ENCODE assay signal across 11 mouse cellular contexts in genomic region chr17:26840922-26841731, GRCm38 (mm10). TPM values are rescaled to one million over a fixed set of nuclear protein-coding genes. Genes with fewer than 3 reads are reported as not detected.
A peak's percentile ranks its signal among the peaks of the same experiment; 100 is the strongest.
DNase-seq lines count a peak whose midpoint lies in the region; ATAC-seq and TF ChIP-seq lines count a peak whose summit lies in the region.
"Had no signal": no experiment of that assay in that cellular context is flagged by ENCODE, and none has a peak within 500 bp of the region (broad histone marks: within the 10 kb centered on the region; RNA-seq: fewer than 3 reads in every experiment).

No protein-coding gene starts in this region.

- H3K4me1 ChIP-seq in hindbrain, embryonic 11.5 days (replicated peaks; ENCODE audit: control insufficient read depth, insufficient read depth, low read length): no peaks in the 10 kb centered on the region; the same call in 1 of the 2 replicates
- peaks cover 5% of the 10 kb centered on the region; the same call in 1 of the 2 replicates for H3K4me1 ChIP-seq in hindbrain, embryonic 16.5 days (ENCODE audit: control insufficient read depth, insufficient read depth, low read depth, low read length)
- peaks cover 64% of the 10 kb centered on the region for H3K4me1 ChIP-seq in E14TG2a.4 (replicated peaks; ENCODE audit: low read depth, low read length)
- H3K4me1 ChIP-seq in embryonic facial prominence, embryonic 13.5 days: peaks cover 22% of the 10 kb centered on the region

- no peak for TF ChIP-seq CTCF in E14TG2a.4 (conservative IDR thresholded peaks at IDR 0.05; ENCODE audit: low read length)

- peak; percentile 45 for DNase-seq in hindbrain, embryonic 11.5 days (ENCODE audit: low spot score)
- peak; percentile 61 to 71 for DNase-seq in heart, postnatal 36 days
- DNase-seq in adrenal gland, postnatal 10 days: no peak
- no peak for DNase-seq in left cerebral cortex, adult 18-20 months (ENCODE audit: low spot score in 2 of 2)
- no peak for DNase-seq in spleen, postnatal 10 days (ENCODE audit: low spot score in 2 of 2)
- DNase-seq: adrenal gland, postnatal 14 days; cerebellum, adult 2 months had no signal

- H3K27me3 ChIP-seq in hindbrain, embryonic 11.5 days (ENCODE audit: control insufficient read depth, insufficient read depth, low read length): peaks cover 96% of the 10 kb centered on the region
- H3K27me3 ChIP-seq in hindbrain, embryonic 16.5 days (replicated peaks; ENCODE audit: control insufficient read depth, insufficient read depth, low read length): peaks cover 68% of the 10 kb centered on the region
- H3K27me3 ChIP-seq in E14TG2a.4 (ENCODE audit: insufficient read depth, low read length): peaks cover 97% of the 10 kb centered on the region
- H3K27me3 ChIP-seq in embryonic facial prominence, embryonic 13.5 days: peaks cover 99% of the 10 kb centered on the region

- H3K36me3 ChIP-seq in hindbrain, embryonic 11.5 days (ENCODE audit: control insufficient read depth, insufficient read depth, low read length): no peaks in the 10 kb centered on the region
- no peaks in the 10 kb centered on the region for H3K36me3 ChIP-seq in hindbrain, embryonic 16.5 days (ENCODE audit: control insufficient read depth, insufficient read depth, low read length)
- no peaks in the 10 kb centered on the region for H3K36me3 ChIP-seq in E14TG2a.4 (ENCODE audit: insufficient read depth, low read length)
- H3K36me3 ChIP-seq in embryonic facial prominence, embryonic 13.5 days: no peaks in the 10 kb centered on the region

- H3K4me2 ChIP-seq in hindbrain, embryonic 11.5 days (replicated peaks; ENCODE audit: low read depth, low read length): 0 out of 2 replicates have a peak overlapping the region, but pooled peaks have one; percentile 1
- no peak overlapping the region for H3K4me2 ChIP-seq in hindbrain, embryonic 16.5 days (ENCODE audit: low read length)
- peak overlapping the region; percentile 34 for H3K4me2 ChIP-seq in embryonic facial prominence, embryonic 13.5 days

- H3K27ac ChIP-seq in hindbrain, embryonic 11.5 days (ENCODE audit: low read depth, low read length): no peak overlapping the region
- H3K27ac ChIP-seq in hindbrain, embryonic 16.5 days (ENCODE audit: low read depth, low read length): no peak overlapping the region
- H3K27ac ChIP-seq in embryonic facial prominence, embryonic 13.5 days: no peak overlapping the region

- intact Hi-C loops in heart, postnatal 36 days (cut with DNase I): loop anchor here (1.0 to 2.0 kb wide), 2 partner anchors 8 to 44 kb away; no protein-coding TSS in a partner anchor

- ATAC-seq in hindbrain, embryonic 11.5 days (ENCODE audit: low FRiP score): no peak
- ATAC-seq in hindbrain, embryonic 16.5 days: no peak
- ATAC-seq in embryonic facial prominence, embryonic 13.5 days (ENCODE audit: insufficient number of reproducible peaks, insufficient read depth, low FRiP score, low TSS enrichment, low read depth): no peak
- ATAC-seq: forebrain, embryonic 16.5 days had no signal

- H3K9ac ChIP-seq in hindbrain, embryonic 11.5 days (ENCODE audit: low read depth, low read length): no peak overlapping the region
- no peak overlapping the region for H3K9ac ChIP-seq in hindbrain, embryonic 16.5 days (ENCODE audit: low read depth, low read length)
- H3K9ac ChIP-seq in embryonic facial prominence, embryonic 13.5 days: no peak overlapping the region

- H3K4me3 ChIP-seq in hindbrain, embryonic 11.5 days (ENCODE audit: low read depth, low read length): no peak overlapping the region
- H3K4me3 ChIP-seq in hindbrain, embryonic 16.5 days (ENCODE audit: low read length): no peak overlapping the region
- peak overlapping the region; percentile 69 for H3K4me3 ChIP-seq in E14TG2a.4 (replicated peaks; ENCODE audit: low read length)
- peak overlapping the region; percentile 20; the same call in 1 of the 2 replicates for H3K4me3 ChIP-seq in embryonic facial prominence, embryonic 13.5 days

- no peaks in the 10 kb centered on the region for H3K9me3 ChIP-seq in hindbrain, embryonic 11.5 days (ENCODE audit: control insufficient read depth, low read length)
- no peaks in the 10 kb centered on the region for H3K9me3 ChIP-seq in hindbrain, embryonic 16.5 days (ENCODE audit: control insufficient read depth, low read length)
- H3K9me3 ChIP-seq in E14TG2a.4 (ENCODE audit: low read length): no peaks in the 10 kb centered on the region
- no peaks in the 10 kb centered on the region for H3K9me3 ChIP-seq in embryonic facial prominence, embryonic 13.5 days

- 1% methylated on average over 44 of the region's 48 CpGs for WGBS in hindbrain, embryonic 11.5 days
- under 1% methylated on average over 41 of the region's 48 CpGs for WGBS in hindbrain, embryonic 16.5 days
- under 1% methylated on average over 48 of the region's 48 CpGs for WGBS in embryonic facial prominence, embryonic 13.5 days

RNA-seq across cellular contexts. Expression of gene Nkx2-5, which starts 3.7 kb away (rescaled TPM):
- polyA plus RNA-seq in hindbrain, embryonic 11.5 days (2014; fragmentation: Nextera tagmentation; extraction: Ambion mirVana): not detected in 2 replicates
- polyA plus RNA-seq in hindbrain, embryonic 16.5 days (2015; fragmentation: Nextera tagmentation; extraction: Ambion mirVana): not detected in 2 replicates
- 0.39 and 2.5 TPM in 2 replicates for polyA plus RNA-seq in embryonic facial prominence, embryonic 13.5 days (2015; fragmentation: Nextera tagmentation; extraction: Ambion mirVana)
- total RNA-seq in heart, postnatal 36 days (2021): 10 to 100 TPM; 80.7 TPM
- total RNA-seq in adrenal gland, postnatal 10 days (2021): not detected
- not detected for total RNA-seq in left cerebral cortex, adult 18-20 months (2021)
- total RNA-seq: adrenal gland, postnatal 14 days had no signal
- polyA plus RNA-seq: cerebellum, adult 2 months; forebrain, embryonic 16.5 days had no signal

Comparison
In these comparisons a context has a peak if more than half of its experiments do, and no peak if none do; other contexts are left out.
1. DNase-seq: peak in hindbrain, embryonic 11.5 days (single experiment) and heart, postnatal 36 days (2 of 2); none in adrenal gland, postnatal 10 days (single experiment), left cerebral cortex, adult 18-20 months (0 of 2) and spleen, postnatal 10 days (0 of 2).
2. H3K4me3 ChIP-seq: peak in E14TG2a.4 (single experiment) and embryonic facial prominence, embryonic 13.5 days (single experiment); none in hindbrain, embryonic 11.5 days (single experiment) and hindbrain, embryonic 16.5 days (single experiment).
3. RNA of gene Nkx2-5, which starts 3.7 kb away (total RNA-seq): 80.7 TPM in heart, postnatal 36 days; not detected in left cerebral cortex, adult 18-20 months and not detected in adrenal gland, postnatal 10 days; every median in the first group is over 10 times any median in the second.